Mouse (Mus musculus) limb, embryonic 15.5 days (tissue): ENCODE data around the gene Slc35e1. TPM values are rescaled to one million over a fixed set of nuclear protein-coding genes. Genes with fewer than 3 reads are reported as not detected.

ENCODE experiments used
- ATAC-seq: fragments of 200-750 bp; cut with Nextera tagmentation; 2 replicates; pipeline ENCODE4 v1.8.0; 2017; ENCODE audit warnings: low read depth, moderate TSS enrichment; ENCODE audit not compliant: insufficient number of reproducible peaks, low FRiP score, low TSS enrichment
- H3K27ac ChIP-seq: fragments of 300-500 bp; sonication (generic); 2 replicates; pipeline ENCODE4 v1.5.1; 2015; ENCODE audit warnings: moderate library complexity, mild to moderate bottlenecking, inconsistent platforms
- H3K27me3 ChIP-seq: fragments of 300-500 bp; sonication (generic); 2 replicates; pipeline ENCODE4 v1.6.1; 2015; ENCODE audit warnings: inconsistent platforms
- H3K36me3 ChIP-seq: fragments of 300-500 bp; sonication (generic); 2 replicates; pipeline ENCODE4 v1.6.1; 2015; ENCODE audit warnings: inconsistent platforms
- H3K4me1 ChIP-seq: fragments of 300-500 bp; sonication (generic); 2 replicates; pipeline ENCODE4 v1.6.1; 2015; ENCODE audit warnings: inconsistent platforms
- H3K4me2 ChIP-seq: fragments of 300-500 bp; sonication (generic); 2 replicates; pipeline ENCODE4 v1.6.1; 2015; ENCODE audit warnings: mild to moderate bottlenecking, inconsistent platforms
- H3K4me3 ChIP-seq: fragments of 300-500 bp; sonication (generic); 2 replicates; pipeline ENCODE4 v1.5.1; 2015; ENCODE audit warnings: mild to moderate bottlenecking, inconsistent platforms
- H3K9ac ChIP-seq: fragments of 300-500 bp; sonication (generic); 2 replicates; pipeline ENCODE4 v1.6.1; 2015; ENCODE audit warnings: inconsistent platforms
- H3K9me3 ChIP-seq: fragments of 300-500 bp; sonication (generic); 2 replicates; pipeline ENCODE4 v1.6.1; 2016; ENCODE audit warnings: inconsistent platforms
- WGBS: fragments of 180-500 bp; shearing (Covaris S2); methylation state at CpG from one replicate; pipeline ENCODE4 v1.1.7; 2015; 5-methylcytosine and 5-hydroxymethylcytosine counted together
- microRNA-seq: library from miRNA; unstranded; fragments of <30 nt; microRNA quantifications from one replicate; pipeline ENCODE4, GENCODE M21; 2016
- polyA plus RNA-seq: library from polyadenylated mRNA; unstranded; fragments of >200 nt; fragmentation: Nextera tagmentation; extraction: Ambion mirVana; gene quantifications from 2 replicates; pipeline ENCODE4 v1.2.1, GENCODE M21; 2015

Slc35e1 gene
- polyA plus RNA-seq, 1 experiment from 2014 or later, result 20.0 TPM

- Histone ChIP-seq H3K36me3 (peaks cover 12% of the 10 kb centered on the region; the same call in 1 of the 2 replicates), H3K4me1 (peaks cover 10% of the 10 kb centered on the region; the same call in 1 of the 2 replicates), H3K9me3 (no peaks in the 10 kb centered on the region), H3K9ac (peak within 1 kb of the TSS; percentile 48), H3K27me3 (no peaks in the 10 kb centered on the region), H3K27ac (no peak within 1 kb of the TSS), H3K4me3 (peak within 1 kb of the TSS; percentile 46), H3K4me2 (peak within 1 kb of the TSS; percentile 79)
- 4% methylated on average over 34 of the region's 34 CpGs for WGBS
- ATAC-seq, result peak; percentile 98
Measured at GRCm38 (mm10) chr8:72443338-72443993, 48.9 kb downstream of the Slc35e1 start, which contains the start of the genes Calr3 and 1700030K09Rik. Gene Calr3, minus strand, starts transcription at chr8:72443870. Gene 1700030K09Rik, plus strand, starts transcription at chr8:72443880.

GRCm38 (mm10) chr8:72438248-72439015, 54.0 kb downstream of the Slc35e1 start:
- H3K9me3 ChIP-seq, result no peaks in the 10 kb centered on the region
- no peaks in the 10 kb centered on the region for H3K27me3 ChIP-seq
- H3K36me3 ChIP-seq, result no peaks in the 10 kb centered on the region
- H3K9ac ChIP-seq, result no peak overlapping the region
- no peak overlapping the region for H3K27ac ChIP-seq
- peaks cover 4% of the 10 kb centered on the region; the same call in 1 of the 2 replicates for H3K4me1 ChIP-seq
- no peak for ATAC-seq
- no peak overlapping the region for H3K4me3 ChIP-seq
- 72% methylated on average over 8 of the region's 8 CpGs for WGBS
- H3K4me2 ChIP-seq, result no peak overlapping the region

GRCm38 (mm10) chr8:72434952-72435351, 57.5 kb downstream of the Slc35e1 start:
- H3K9me3 ChIP-seq, result no peaks in the 10 kb centered on the region
- 38% methylated on average over 2 of the region's 2 CpGs for WGBS
- no peaks in the 10 kb centered on the region for H3K36me3 ChIP-seq
- no peaks in the 10 kb centered on the region for H3K27me3 ChIP-seq
- no peak overlapping the region for H3K9ac ChIP-seq
- no peak overlapping the region for H3K4me2 ChIP-seq
- H3K4me3 ChIP-seq, result no peak overlapping the region
- H3K4me1 ChIP-seq, result no peaks in the 10 kb centered on the region
- no peak for ATAC-seq
- H3K27ac ChIP-seq, result no peak overlapping the region

Small RNAs within 50 kb of the gene (microRNA-seq; reads per million reads assigned to microRNA genes)
- gene Gm28019 (not detected), gene Mir7068 (not detected)

Other genes with a start within 250 kb of the Slc35e1 start
- gene Gm10282, start 187.4 kb downstream of the Slc35e1 start, polyA plus RNA-seq, result 19.9 and 20.1 TPM in 2 replicates
- 14.8 and 16.3 TPM in 2 replicates for gene Klf2, start 173.6 kb downstream of the Slc35e1 start, polyA plus RNA-seq
- 50.4 and 54.8 TPM in 2 replicates for gene Eps15l1, start 71.2 kb downstream of the Slc35e1 start, polyA plus RNA-seq
- 1.4 and 1.7 TPM in 2 replicates for gene Calr3, start 48.7 kb downstream of the Slc35e1 start, polyA plus RNA-seq
- 14.2 and 14.7 TPM in 2 replicates for gene 1700030K09Rik, start 48.7 kb downstream of the Slc35e1 start, polyA plus RNA-seq
- 53.4 and 58.2 TPM in 2 replicates for gene Cherp, start 17.4 kb downstream of the Slc35e1 start, polyA plus RNA-seq
- 18.8 and 19.5 TPM in 2 replicates for gene Med26, start 55.7 kb upstream of the Slc35e1 start, polyA plus RNA-seq
- 113 and 118 TPM in 2 replicates for gene Smim7, start 78.5 kb upstream of the Slc35e1 start, polyA plus RNA-seq
- 31.8 and 66.6 TPM in 2 replicates for gene Tmem38a, start 79.4 kb upstream of the Slc35e1 start, polyA plus RNA-seq
- gene Nwd1, start 154.1 kb upstream of the Slc35e1 start, polyA plus RNA-seq, result 0.10 and 0.15 TPM in 2 replicates
- 153 and 167 TPM in 2 replicates for gene Sin3b, start 230.7 kb upstream of the Slc35e1 start, polyA plus RNA-seq